Mouse (Mus musculus) kidney, embryonic 16.5 days (tissue): Measurements from ENCODE around the gene Tmem51. TPM values are rescaled to one million over a fixed set of nuclear protein-coding genes. Genes with fewer than 3 reads are reported as not detected.

Experiments used
- ATAC-seq: fragments of 200-750 bp; cut with Nextera tagmentation; 2 replicates; pipeline ENCODE4 v1.8.0; 2017; ENCODE audit warnings: moderate TSS enrichment; ENCODE audit not compliant: low FRiP score, low TSS enrichment
- H3K27ac ChIP-seq: fragments of 300-500 bp; sonication (generic); 2 replicates; pipeline ENCODE4 v1.5.1; 2014; ENCODE audit warnings: low read length
- H3K27me3 ChIP-seq: fragments of 300-500 bp; sonication (generic); 2 replicates; pipeline ENCODE4 v1.6.1; 2014; ENCODE audit warnings: low read length, control low read depth, mixed read lengths; ENCODE audit not compliant: insufficient read depth
- H3K36me3 ChIP-seq: fragments of 300-500 bp; sonication (generic); 2 replicates; pipeline ENCODE4 v1.6.1; 2014; ENCODE audit warnings: low read length, control low read depth, mixed read lengths; ENCODE audit not compliant: insufficient read depth
- H3K4me1 ChIP-seq: fragments of 300-500 bp; sonication (generic); 2 replicates; pipeline ENCODE4 v1.6.1; 2014; ENCODE audit warnings: low read length, control low read depth, mixed read lengths; ENCODE audit not compliant: insufficient read depth
- H3K4me2 ChIP-seq: fragments of 300-500 bp; sonication (generic); replicated peaks from 2 replicates; pipeline ENCODE4 v1.6.1; 2014; ENCODE audit warnings: low read depth, low read length
- H3K4me3 ChIP-seq: fragments of 300-500 bp; sonication (generic); 2 replicates; pipeline ENCODE4 v1.5.1; 2014; ENCODE audit warnings: mild to moderate bottlenecking, low read length
- H3K9ac ChIP-seq: fragments of 300-500 bp; sonication (generic); replicated peaks from 2 replicates; pipeline ENCODE4 v1.6.1; 2014; ENCODE audit warnings: low read length
- H3K9me3 ChIP-seq: fragments of 300-500 bp; sonication (generic); 2 replicates; pipeline ENCODE4 v1.6.1; 2016; ENCODE audit warnings: low read length, control low read depth
- WGBS: fragments of 180-500 bp; shearing (Covaris S2); extraction: QIAGEN DNeasy Blood & Tissue Kit; methylation state at CpG from one replicate; pipeline ENCODE4 v1.1.7; 2014; 5-methylcytosine and 5-hydroxymethylcytosine counted together
- polyA plus RNA-seq: library from polyadenylated mRNA; unstranded; fragments of >200 nt; fragmentation: Nextera tagmentation; extraction: Ambion mirVana; gene quantifications from 2 replicates; pipeline ENCODE4 v1.2.1, GENCODE M21; 2015

The Tmem51 gene
- polyA plus RNA-seq, 1 experiment from 2014 or later = 41.6 TPM

GRCm38 (mm10) chr4:141983689-141984088 is 100.4 kb downstream of the Tmem51 start:
- WGBS = 56% methylated on average over 3 of the region's 3 CpGs
- Histone ChIP-seq H3K4me1 (no peaks in the 10 kb centered on the region), H3K27me3 (no peaks in the 10 kb centered on the region), H3K27ac (no peak overlapping the region), H3K9me3 (no peaks in the 10 kb centered on the region), H3K4me3 (no peak overlapping the region), H3K4me2 (no peak overlapping the region), H3K36me3 (no peaks in the 10 kb centered on the region), H3K9ac (no peak overlapping the region)
- no peak for ATAC-seq

GRCm38 (mm10) chr4:141981475-141981874 is 102.6 kb downstream of the Tmem51 start:
- H3K27me3 ChIP-seq = no peaks in the 10 kb centered on the region
- H3K9ac ChIP-seq = no peak overlapping the region
- no peak overlapping the region for H3K4me2 ChIP-seq
- no peak overlapping the region for H3K4me3 ChIP-seq
- no peak overlapping the region for H3K27ac ChIP-seq
- H3K9me3 ChIP-seq = no peaks in the 10 kb centered on the region
- no peaks in the 10 kb centered on the region for H3K36me3 ChIP-seq
- no peaks in the 10 kb centered on the region; the same call in 1 of the 2 replicates for H3K4me1 ChIP-seq
- 67% methylated on average over 3 of the region's 3 CpGs for WGBS
- no peak for ATAC-seq

Other genes starting within 250 kb of the Tmem51 start
- not detected in 2 replicates for gene Ctrc, start 237.9 kb downstream of the Tmem51 start, polyA plus RNA-seq
- 58.5 and 62.4 TPM in 2 replicates for gene Efhd2, start 209.4 kb downstream of the Tmem51 start, polyA plus RNA-seq
- 0.74 and 1.0 TPM in 2 replicates for gene Fhad1, start 69.2 kb downstream of the Tmem51 start, polyA plus RNA-seq
- gene Kazn, start 155.1 kb upstream of the Tmem51 start, polyA plus RNA-seq = 15.5 and 16.2 TPM in 2 replicates